Mouse (Mus musculus): ENCODE data around the gene 1810010D01Rik. TPM values are rescaled to one million over a fixed set of nuclear protein-coding genes. Genes with fewer than 3 reads are reported as not detected.
A peak's percentile ranks its signal among the peaks of the same experiment; 100 is the strongest.

1810010D01Rik gene
- total and polyA plus RNA-seq, 2 experiments from 2014 or later: 1.6 TPM; not detected in 1

GRCm38 (mm10) chr7:145215476-145215875 is 7.6 kb upstream of the 1810010D01Rik start:
- Histone ChIP-seq H3K4me2 (ENCODE audit: low read depth, low read length) (no peak overlapping the region), H3K27me3 (ENCODE audit: insufficient read depth, low read length) (no peaks in the 10 kb centered on the region), H3K27ac (no peak overlapping the region), H3K9ac (replicated peaks; ENCODE audit: low read length) (no peak overlapping the region), H3K4me1 (ENCODE audit: insufficient read depth, low read length) (0 out of 2 replicates have a peak, but pooled peaks cover 4% of the 10 kb centered on the region), H3K4me3 (ENCODE audit: low read length) (no peak overlapping the region), H3K9me3 (ENCODE audit: low read length) (no peaks in the 10 kb centered on the region), H3K36me3 (ENCODE audit: insufficient read depth, low read length) (no peaks in the 10 kb centered on the region)
- 70% methylated on average over 4 of the region's 4 CpGs for WGBS
- TF ChIP-seq CTCF (IDR thresholded peaks at IDR 0.05; ENCODE audit: low read depth): no peak
- no peak for ATAC-seq
- no peak for DNase-seq (ENCODE audit: low spot score)

DNA sequence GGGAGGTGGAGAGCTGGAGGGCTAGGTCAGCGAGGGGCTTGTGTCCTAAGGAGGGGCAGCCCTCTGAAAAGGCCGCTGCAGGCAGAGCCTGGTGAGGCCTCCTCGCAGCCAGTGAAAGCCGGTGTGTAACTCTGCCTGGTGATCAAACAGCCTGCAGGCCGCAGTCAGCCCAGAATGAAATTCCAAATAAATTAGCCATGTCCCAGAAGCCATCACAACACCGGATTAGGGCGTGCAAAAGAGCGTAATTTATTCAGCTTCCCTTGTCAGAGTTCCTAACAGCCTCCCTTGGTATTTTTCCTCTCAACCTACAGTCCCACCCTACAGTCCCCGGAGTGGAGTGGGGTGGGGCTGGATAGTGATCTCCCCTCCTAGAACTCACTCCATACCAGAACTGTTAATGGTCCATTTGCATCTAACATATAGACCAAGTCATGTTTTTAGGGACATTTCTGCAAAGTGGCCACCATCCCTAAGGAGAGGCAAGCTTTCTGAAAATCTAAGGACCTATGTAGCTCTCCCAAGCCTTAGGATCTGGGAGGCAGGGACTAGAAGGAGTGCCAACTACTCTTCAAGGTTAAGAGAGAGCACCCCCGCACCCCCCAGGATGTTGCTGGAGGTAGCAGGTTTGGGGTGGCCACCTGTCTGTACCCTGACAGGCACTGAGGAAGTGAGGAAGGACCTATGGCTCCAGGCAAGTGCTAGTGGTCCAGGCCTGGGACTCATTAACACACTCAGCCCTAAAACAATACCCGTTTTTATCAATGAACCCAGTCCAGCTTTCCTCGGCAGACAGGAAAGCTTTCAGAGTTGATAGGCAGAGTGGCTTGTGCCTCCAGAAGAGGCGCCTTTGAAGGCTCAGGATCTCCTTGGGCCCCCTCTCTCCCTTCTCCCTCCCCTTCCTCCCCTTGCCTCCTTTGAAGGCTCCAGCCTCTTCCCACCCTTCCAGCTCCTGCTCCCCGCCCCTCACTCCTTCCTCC is 4.1 kb upstream of the 1810010D01Rik start:
- peak; percentile 19 for DNase-seq (ENCODE audit: low spot score)
- no peak overlapping the region for H3K4me2 ChIP-seq (ENCODE audit: low read depth, low read length)
- H3K27me3 ChIP-seq (ENCODE audit: insufficient read depth, low read length): no peaks in the 10 kb centered on the region
- 0 out of 2 replicates have a peak, but pooled peaks have one; percentile 46 for ATAC-seq
- H3K9me3 ChIP-seq (ENCODE audit: low read length): no peaks in the 10 kb centered on the region
- H3K9ac ChIP-seq (replicated peaks; ENCODE audit: low read length): no peak overlapping the region; the same call in 1 of the 2 replicates
- H3K4me3 ChIP-seq (ENCODE audit: low read length): no peak overlapping the region
- TF ChIP-seq CTCF (IDR thresholded peaks at IDR 0.05; ENCODE audit: low read depth): no peak
- 28% methylated on average over 14 of the region's 14 CpGs for WGBS
- peaks cover 6% of the 10 kb centered on the region; the same call in 1 of the 2 replicates for H3K4me1 ChIP-seq (ENCODE audit: insufficient read depth, low read length)
- H3K27ac ChIP-seq: no peak overlapping the region
- H3K36me3 ChIP-seq (ENCODE audit: insufficient read depth, low read length): no peaks in the 10 kb centered on the region

DNA sequence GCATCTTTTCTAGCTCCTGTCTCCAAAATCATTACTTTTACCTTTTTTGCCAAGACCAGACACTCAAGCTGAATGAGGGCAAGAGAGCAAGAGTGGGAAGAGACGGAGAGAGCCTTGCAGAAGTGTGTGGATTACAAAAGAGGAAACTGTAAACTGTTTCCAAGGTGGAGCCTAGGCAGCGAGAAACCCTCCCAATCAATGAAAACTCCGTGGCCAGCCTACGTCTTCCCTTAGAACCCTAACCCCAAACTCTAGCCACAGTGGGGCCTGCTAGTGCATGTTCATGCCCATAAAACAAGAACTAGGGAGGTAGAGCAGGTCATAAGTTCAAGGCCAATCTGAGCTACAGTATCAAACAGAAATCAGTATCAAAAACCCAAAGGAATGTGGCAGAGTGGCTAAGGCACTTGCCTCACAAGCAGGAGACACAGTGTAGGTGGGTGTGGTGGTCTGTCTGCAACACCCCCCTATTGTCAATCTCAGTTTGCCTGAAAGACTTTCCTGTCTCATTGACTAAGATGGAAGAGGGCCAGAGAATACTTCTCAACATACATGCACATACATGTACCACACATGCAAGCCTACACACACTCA is 2.7 kb upstream of the 1810010D01Rik start:
- no peaks in the 10 kb centered on the region for H3K9me3 ChIP-seq (ENCODE audit: low read length)
- H3K4me3 ChIP-seq (ENCODE audit: low read length): no peak overlapping the region
- no peak for DNase-seq (ENCODE audit: low spot score)
- H3K4me2 ChIP-seq (ENCODE audit: low read depth, low read length): no peak overlapping the region
- peaks cover 17% of the 10 kb centered on the region for H3K4me1 ChIP-seq (ENCODE audit: insufficient read depth, low read length)
- H3K36me3 ChIP-seq (ENCODE audit: insufficient read depth, low read length): no peaks in the 10 kb centered on the region
- H3K27ac ChIP-seq: no peak overlapping the region
- no peaks in the 10 kb centered on the region for H3K27me3 ChIP-seq (ENCODE audit: insufficient read depth, low read length)
- WGBS: 85% methylated on average over 4 of the region's 4 CpGs
- TF ChIP-seq CTCF (IDR thresholded peaks at IDR 0.05; ENCODE audit: low read depth): no peak
- ATAC-seq: no peak
- H3K9ac ChIP-seq (replicated peaks; ENCODE audit: low read length): no peak overlapping the region

DNA sequence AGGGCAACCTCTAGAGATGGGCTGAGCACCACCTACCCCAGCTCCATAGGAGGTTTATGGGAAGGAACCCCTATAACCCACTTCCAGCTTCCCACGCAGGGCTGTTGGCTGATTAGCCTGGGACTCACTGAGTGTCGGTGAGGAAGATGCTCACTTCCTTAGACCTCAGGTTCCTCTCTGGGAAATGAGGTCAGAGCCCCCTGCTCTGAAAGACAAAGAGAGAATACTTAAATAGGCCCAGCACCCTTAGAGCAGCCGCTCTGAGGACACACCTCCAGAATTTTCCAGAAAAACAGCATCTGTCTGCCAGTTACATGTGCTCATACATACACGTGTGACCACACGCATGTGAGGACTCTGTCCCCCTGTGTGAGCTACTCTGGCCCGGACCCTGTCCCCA is 1.1 kb downstream of the 1810010D01Rik start:
- ATAC-seq (no peak), DNase-seq (ENCODE audit: low spot score) (no peak)
- no peak overlapping the region for H3K4me3 ChIP-seq (ENCODE audit: low read length)
- no peaks in the 10 kb centered on the region for H3K27me3 ChIP-seq (ENCODE audit: insufficient read depth, low read length)
- no peaks in the 10 kb centered on the region for H3K9me3 ChIP-seq (ENCODE audit: low read length)
- H3K4me1 ChIP-seq (ENCODE audit: insufficient read depth, low read length): peaks cover 15% of the 10 kb centered on the region
- peak overlapping the region; percentile 64 for H3K9ac ChIP-seq (replicated peaks; ENCODE audit: low read length)
- H3K36me3 ChIP-seq (ENCODE audit: insufficient read depth, low read length): no peaks in the 10 kb centered on the region
- H3K4me2 ChIP-seq (ENCODE audit: low read depth, low read length): peak overlapping the region; percentile 37; the same call in 1 of the 2 replicates
- no peak for TF ChIP-seq CTCF (IDR thresholded peaks at IDR 0.05; ENCODE audit: low read depth)
- H3K27ac ChIP-seq: peak overlapping the region; percentile 83
- WGBS: 66% methylated on average over 6 of the region's 6 CpGs

DNA sequence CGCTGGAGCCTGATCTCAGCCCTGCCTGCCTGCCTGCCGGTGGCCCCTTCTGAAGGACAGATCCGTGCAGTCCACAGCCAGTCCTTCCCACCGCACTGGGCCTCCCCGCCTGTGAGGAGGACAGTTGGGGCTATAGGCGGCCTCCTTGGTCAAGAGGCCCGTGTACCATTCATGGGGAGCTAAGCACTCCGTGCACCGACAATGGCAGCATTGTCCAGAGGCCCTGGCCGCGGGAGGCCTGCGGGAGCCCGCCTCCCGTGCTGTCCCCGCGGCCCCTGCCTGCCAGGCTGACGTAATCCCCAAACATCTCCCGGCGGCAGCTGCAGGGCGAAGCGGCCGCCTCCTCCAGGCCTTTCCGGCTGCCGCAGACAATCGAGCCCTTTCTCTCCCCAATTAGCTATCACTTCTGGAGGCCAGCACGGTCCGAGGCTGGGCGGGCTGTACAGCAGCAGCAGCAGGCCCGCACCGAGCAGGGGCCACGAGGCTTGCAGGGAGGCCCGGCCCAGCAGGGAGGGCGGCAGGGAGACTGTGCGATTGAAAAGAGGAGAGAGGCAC is 1.8 kb downstream of the 1810010D01Rik start:
- 2% methylated on average over 33 of the region's 34 CpGs for WGBS
- H3K4me2 ChIP-seq (ENCODE audit: low read depth, low read length): peak overlapping the region; percentile 37
- H3K27ac ChIP-seq: peak overlapping the region; percentile 83
- no peaks in the 10 kb centered on the region for H3K36me3 ChIP-seq (ENCODE audit: insufficient read depth, low read length)
- ATAC-seq (peak; percentile 96), DNase-seq (ENCODE audit: low spot score) (peak; percentile 87)
- no peaks in the 10 kb centered on the region for H3K9me3 ChIP-seq (ENCODE audit: low read length)
- H3K4me3 ChIP-seq (ENCODE audit: low read length): no peak overlapping the region
- peak overlapping the region; percentile 64 for H3K9ac ChIP-seq (replicated peaks; ENCODE audit: low read length)
- H3K27me3 ChIP-seq (ENCODE audit: insufficient read depth, low read length): no peaks in the 10 kb centered on the region
- TF ChIP-seq CTCF (IDR thresholded peaks at IDR 0.05; ENCODE audit: low read depth): no peak
- peaks cover 12% of the 10 kb centered on the region for H3K4me1 ChIP-seq (ENCODE audit: insufficient read depth, low read length)

DNA sequence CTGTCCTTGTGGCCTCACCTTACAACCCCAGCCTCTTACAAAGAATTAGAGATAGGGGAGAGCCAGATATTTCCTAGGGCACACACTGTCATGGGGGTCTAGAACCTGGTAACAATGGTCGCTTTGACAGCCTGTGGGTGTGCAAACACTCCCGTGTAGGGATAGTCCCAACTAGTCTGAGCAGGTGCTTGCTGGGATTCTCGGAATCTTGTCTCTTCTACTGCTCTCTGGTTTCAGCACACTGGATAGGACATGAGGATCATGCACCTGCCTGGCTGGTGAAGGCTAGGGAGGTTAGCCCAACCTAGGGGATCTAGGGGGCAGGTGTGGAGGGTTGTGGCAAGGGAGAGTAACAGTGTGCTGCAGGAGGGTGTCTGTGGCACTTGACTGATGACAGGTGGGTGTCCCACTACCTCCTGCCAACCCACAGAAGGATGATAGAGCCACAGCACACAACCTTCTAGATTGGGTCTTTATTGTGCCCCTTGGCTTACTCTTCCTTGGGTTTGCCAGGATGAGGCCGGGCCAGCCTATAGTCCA is 2.5 kb downstream of the 1810010D01Rik start:
- WGBS: 87% methylated on average over 4 of the region's 4 CpGs
- DNase-seq (ENCODE audit: low spot score) (no peak), ATAC-seq (0 out of 2 replicates have a peak, but pooled peaks have one; percentile 0)
- H3K4me1 ChIP-seq (ENCODE audit: insufficient read depth, low read length): peaks cover 12% of the 10 kb centered on the region
- no peak overlapping the region for H3K9ac ChIP-seq (replicated peaks; ENCODE audit: low read length)
- H3K4me2 ChIP-seq (ENCODE audit: low read depth, low read length): no peak overlapping the region
- TF ChIP-seq CTCF (IDR thresholded peaks at IDR 0.05; ENCODE audit: low read depth): no peak
- no peaks in the 10 kb centered on the region for H3K36me3 ChIP-seq (ENCODE audit: insufficient read depth, low read length)
- H3K9me3 ChIP-seq (ENCODE audit: low read length): no peaks in the 10 kb centered on the region
- H3K4me3 ChIP-seq (ENCODE audit: low read length): no peak overlapping the region
- H3K27ac ChIP-seq: peak overlapping the region; percentile 83
- H3K27me3 ChIP-seq (ENCODE audit: insufficient read depth, low read length): no peaks in the 10 kb centered on the region
